Mouse (Mus musculus) kidney, postnatal 25 days (tissue): ENCODE results near the gene Mup16.
"Not testable (repeated sequence)": the region's sequence is repeated elsewhere in the genome, so short reads cannot be mapped to it uniquely, and the experiment has no call there.

ENCODE experiments used
- DNase-seq, 2 experiments: peaks; one replicate each; pipeline ENCODE4 v3.0.0; 2021; ENCODE audit warnings: mixed read lengths in 2 of 2

The Mup16 gene

GRCm38 (mm10) chr4:61519431-61519830 is at the start of gene Mup16:
Gene Mup16 (minus strand): TSS chr4:61519531.
- DNase-seq, result not testable (repeated sequence)

GRCm38 (mm10) chr4:61555887-61556286 is 36.6 kb upstream of the Mup16 start:
- DNase-seq, result peak; percentile 51 to 58
